Mouse (Mus musculus) splenic B cell, adult 2 months (primary cell): ENCODE data around the gene Pbx2.
"Not testable (repeated sequence)": the region's sequence is repeated elsewhere in the genome, so short reads cannot be mapped to it uniquely, and the experiment has no call there.

Experiments used
- DNase-seq: peaks from one replicate; pipeline ENCODE4 v3.0.0-alpha.2; 2011; ENCODE audit warnings: low read depth, low spot score
- H3K27me3 ChIP-seq: 2 replicates; pipeline ENCODE4 v1.6.1; 2012; ENCODE audit warnings: mild to moderate bottlenecking, low read length, moderate library complexity, mixed read lengths; ENCODE audit not compliant: control insufficient read depth, poor library complexity, insufficient read depth, severe bottlenecking
- H3K36me3 ChIP-seq: 2 replicates; pipeline ENCODE4 v1.6.1; 2012; ENCODE audit warnings: mild to moderate bottlenecking, low read length, moderate library complexity, mixed read lengths; ENCODE audit not compliant: control insufficient read depth, poor library complexity, insufficient read depth, severe bottlenecking

The Pbx2 gene

DNA sequence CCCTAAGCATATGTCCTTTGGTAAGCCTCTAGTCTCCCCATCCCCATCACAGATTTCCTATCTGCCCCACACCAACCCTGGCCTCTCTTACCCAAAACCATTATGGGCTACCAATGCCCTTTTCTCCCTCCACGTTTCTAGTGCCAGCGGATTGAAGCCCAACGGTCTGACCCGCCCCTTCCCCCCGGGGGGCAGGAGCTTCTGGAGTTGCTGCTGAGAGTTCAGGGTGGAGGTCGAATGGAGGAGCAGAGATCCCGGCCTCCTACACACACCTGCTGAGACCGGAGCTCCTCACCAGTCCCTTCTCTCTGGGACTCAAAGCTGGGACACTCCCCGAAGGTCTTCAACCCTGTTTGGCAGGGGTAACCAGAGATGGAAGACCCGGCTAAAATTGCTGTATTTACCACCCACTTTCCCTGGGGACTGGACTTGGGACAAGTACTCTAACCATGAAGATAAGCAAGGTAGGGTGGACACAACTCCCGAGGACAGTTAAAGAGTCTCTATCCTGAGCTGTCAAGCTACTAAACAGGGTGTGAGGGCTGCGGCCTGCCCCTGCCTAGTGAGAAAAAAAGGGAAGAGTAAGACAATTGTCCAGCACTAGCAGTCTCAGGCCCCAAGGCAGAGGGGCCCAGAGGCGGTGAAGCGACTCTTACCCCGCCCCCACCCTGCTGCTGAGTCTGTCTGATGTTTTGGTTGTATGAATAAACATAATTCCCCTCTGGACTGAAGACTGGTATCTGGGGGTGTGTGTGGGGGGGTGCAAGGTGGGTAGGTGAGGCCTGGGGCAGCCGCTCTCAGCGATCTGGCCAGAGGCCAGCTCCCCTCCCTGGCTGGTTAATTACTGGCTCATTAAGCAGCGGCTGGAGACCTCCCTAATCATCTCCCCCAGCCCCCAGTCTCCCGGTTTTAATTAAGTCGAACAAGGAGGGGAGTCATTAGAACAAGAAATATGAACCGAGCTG is at the start of gene Pbx2:
TSS of gene Pbx2 (plus strand) at position 238 of the 965 bp plus-strand sequence.
- peak; percentile 39 for DNase-seq
- peaks cover 8% of the 10 kb centered on the region for H3K36me3 ChIP-seq
- H3K27me3 ChIP-seq, result 0 out of 2 replicates have a peak, but pooled peaks cover 2% of the 10 kb centered on the region

DNA sequence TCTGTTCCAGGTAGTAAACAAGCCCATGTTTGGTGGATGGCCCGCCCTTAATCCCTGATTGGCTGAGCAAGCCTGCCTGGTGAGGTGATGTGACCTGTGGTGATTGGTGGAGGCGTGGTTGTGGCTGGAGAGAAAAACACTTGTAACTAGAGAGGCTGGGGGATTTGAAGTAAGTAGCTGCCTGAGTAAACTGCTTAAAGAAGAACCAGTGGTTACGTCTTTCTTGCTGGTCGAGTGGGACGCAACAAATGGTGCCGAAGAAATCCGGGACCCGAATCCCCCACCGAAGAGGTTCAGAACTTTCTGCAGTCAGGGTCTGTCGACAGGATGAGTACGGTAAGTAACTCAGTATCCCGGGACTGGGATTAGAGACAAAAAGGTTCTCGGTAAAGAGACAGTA is 47.5 kb upstream of the Pbx2 start:
- not testable (repeated sequence) for H3K27me3 ChIP-seq, DNase-seq, H3K36me3 ChIP-seq

DNA sequence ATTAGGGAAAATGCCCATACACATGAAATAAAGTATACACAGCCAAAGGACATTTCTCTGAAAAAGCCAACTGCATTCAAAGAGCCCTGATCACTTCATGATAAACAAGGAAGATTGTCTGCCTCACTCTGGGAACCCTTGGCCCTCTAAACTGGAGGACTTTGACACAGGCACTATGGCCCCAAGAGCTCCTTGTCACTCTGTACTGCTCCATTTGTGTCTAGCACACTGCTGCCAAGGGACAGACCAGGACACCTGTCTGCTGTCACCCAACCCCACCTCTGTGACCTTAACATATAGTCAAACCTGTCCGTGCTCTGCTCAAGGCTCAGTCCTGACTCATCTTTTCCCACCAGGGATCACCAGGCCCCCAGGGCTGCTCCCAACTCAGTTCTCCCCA is 44.3 kb upstream of the Pbx2 start:
- no peaks in the 10 kb centered on the region for H3K27me3 ChIP-seq
- no peak for DNase-seq

DNA sequence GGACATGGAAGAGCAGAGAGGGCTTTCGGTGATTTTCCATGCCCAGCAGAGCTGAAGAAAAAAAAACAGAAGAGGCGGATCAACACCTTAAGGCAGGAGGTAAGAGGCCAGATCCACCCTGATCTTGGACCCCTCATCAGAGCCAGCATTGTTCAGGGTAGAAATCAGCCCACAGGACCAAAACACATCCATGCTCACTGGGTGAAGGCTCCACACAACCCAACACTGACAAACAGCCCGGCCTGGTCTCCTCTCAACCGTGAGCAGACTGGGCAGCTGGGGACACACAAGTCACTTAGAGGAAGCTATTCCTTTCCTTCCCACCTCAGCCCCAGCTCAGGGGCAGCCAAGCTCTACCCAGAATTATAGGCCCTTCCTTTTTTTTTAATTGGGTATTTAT is 43.5 kb upstream of the Pbx2 start:
- H3K27me3 ChIP-seq, result no peaks in the 10 kb centered on the region
- no peak for DNase-seq
- H3K36me3 ChIP-seq, result no peaks in the 10 kb centered on the region

More for the DNA sequence above, 44.3 kb upstream of the Pbx2 start:
- H3K36me3 ChIP-seq, result no peaks in the 10 kb centered on the region

DNA sequence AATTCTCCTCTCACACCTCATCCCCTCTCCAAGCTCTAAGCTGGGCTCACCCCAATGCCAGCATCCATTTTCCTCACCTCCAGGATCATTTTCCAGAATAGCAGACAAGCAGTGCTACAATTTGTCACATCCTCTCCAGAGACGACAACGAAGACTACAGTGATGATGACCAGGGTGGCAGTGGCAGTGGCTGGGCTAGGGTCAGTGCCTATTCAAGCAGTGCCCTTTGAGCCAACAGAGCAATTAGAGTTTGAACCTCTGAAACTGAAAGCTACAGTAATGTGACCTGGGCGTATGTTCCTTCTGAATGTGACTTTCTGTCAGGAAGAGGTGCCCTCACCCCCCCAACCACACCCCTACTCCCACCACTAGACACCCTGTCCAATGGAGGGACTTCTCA is 41.9 kb upstream of the Pbx2 start:
- Histone ChIP-seq H3K27me3 (no peaks in the 10 kb centered on the region), H3K36me3 (no peaks in the 10 kb centered on the region)
- DNase-seq, result no peak

DNA sequence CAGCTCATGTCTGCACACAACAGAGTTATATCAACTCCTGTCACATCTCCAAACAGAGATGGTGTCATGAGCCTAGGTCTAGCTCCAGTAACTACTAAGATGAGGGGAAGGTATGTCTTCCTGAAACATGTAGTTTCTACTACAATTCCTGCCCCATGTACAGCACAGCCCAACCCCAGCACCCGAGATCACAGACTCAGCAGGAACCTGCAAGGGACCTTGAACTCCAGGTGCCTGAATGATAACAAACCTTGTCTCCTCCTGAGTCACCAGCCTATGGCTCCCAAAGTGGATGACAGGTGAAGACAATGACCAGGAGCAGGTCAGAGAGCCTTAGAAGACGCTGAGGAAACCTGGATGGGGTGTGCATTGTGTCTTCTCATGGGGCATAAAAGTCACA is 41.2 kb upstream of the Pbx2 start:
- no peak for DNase-seq
- Histone ChIP-seq H3K36me3 (no peaks in the 10 kb centered on the region), H3K27me3 (no peaks in the 10 kb centered on the region)

DNA sequence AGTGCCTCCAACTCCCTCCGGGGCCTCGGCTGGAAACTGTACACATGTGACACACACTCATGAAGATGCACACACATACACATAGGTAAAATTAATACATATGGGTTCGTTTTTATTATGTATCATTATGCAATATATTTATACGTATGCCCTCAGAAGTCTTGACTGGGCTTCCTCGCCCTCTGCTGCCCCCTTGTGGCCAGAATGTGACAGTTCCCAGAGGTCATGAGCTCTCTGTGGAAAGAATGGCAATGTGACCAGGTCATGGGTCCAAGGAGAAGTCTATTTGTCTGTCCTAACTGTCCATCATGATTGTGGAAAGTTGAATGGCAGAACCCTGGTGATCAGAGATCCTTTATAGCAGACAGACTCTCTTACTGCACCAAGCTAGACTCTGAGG is 35.6 kb upstream of the Pbx2 start:
- H3K27me3 ChIP-seq, result no peaks in the 10 kb centered on the region
- DNase-seq, result peak; percentile 89
- H3K36me3 ChIP-seq, result no peaks in the 10 kb centered on the region

DNA sequence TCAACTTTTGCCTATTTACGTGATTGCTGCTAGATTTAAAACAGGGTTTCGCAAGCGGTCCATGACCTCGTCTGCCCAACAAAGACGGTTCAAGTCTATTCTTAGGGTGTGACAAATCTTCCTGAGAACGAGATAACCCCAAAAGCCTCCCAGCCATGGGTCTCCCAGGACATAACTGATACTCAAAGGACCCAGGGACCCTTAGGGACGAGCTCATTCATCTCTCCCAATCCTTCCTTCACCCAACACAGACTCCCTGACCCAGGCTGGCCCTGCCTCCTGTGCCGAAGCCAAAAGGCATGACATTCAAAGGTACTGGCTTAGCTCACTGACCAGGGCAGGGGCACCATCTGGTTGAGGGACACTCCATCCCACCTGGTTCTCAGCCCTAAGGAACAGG is 34.7 kb upstream of the Pbx2 start:
- Histone ChIP-seq H3K36me3 (no peaks in the 10 kb centered on the region), H3K27me3 (no peaks in the 10 kb centered on the region; the same call in 1 of the 2 replicates)
- no peak for DNase-seq

DNA sequence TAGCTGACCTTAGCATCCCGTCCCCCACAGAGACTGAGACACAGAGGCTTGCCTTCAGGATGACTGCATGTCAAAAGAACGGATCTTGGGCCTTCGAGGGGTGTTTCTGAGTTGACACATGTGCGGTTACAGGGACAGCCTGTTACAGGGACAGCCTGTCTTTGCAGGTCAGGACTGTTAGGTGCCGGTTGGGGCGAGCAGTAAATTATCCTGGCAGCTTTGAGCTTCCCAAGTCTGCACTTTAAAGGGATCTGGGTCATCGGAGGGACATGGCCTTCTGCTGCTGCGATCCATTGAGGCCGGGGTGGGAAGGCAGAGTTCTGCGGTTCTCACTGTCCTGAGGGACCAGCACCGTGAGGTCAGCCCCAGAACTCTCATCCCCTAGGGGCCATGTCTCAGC is 33.7 kb upstream of the Pbx2 start:
- Histone ChIP-seq H3K36me3 (no peaks in the 10 kb centered on the region), H3K27me3 (no peaks in the 10 kb centered on the region; the same call in 1 of the 2 replicates)
- no peak for DNase-seq

DNA sequence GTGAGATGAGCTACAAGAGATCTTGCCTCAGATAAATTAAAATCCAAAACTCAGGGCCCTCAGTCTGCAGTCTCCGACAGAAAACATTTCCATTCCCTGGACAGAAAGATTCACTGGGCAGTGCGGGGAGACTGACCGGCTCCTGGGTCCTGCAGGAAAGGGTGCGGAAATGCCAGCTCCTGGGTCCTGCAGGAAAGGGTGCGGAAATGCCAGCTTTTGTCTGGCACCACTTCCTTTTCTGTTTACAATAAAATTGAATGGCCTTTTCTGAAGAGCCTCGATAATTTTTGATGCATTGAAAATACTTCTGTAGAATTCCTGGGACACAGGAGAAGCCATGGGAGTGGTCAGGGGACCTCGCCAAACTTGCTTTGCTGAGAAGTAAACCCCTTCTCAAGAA is 31.9 kb upstream of the Pbx2 start:
- Histone ChIP-seq H3K27me3 (no peaks in the 10 kb centered on the region; the same call in 1 of the 2 replicates), H3K36me3 (no peaks in the 10 kb centered on the region)
- DNase-seq, result no peak

DNA sequence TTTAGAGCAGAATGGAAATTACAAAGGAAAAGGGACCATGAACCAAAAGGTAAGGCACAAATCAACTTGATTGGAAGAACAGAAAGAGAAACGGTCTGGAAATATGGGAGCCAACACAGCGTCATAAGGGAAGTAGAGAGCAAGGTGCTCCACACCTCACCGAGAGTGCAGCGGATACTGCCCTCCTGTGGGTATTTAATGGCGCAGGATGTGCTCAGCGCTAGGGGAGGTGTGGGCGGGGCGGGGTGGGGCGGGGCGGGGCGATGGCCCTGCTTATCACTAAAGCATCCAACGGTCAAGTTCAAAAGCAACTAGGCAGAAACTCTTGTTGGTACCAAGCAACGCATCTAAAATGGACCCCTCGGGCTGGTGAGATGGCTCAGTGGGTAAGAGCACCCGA is 31.2 kb upstream of the Pbx2 start:
- peak; percentile 68 for DNase-seq
- Histone ChIP-seq H3K36me3 (no peaks in the 10 kb centered on the region), H3K27me3 (no peaks in the 10 kb centered on the region; the same call in 1 of the 2 replicates)

DNA sequence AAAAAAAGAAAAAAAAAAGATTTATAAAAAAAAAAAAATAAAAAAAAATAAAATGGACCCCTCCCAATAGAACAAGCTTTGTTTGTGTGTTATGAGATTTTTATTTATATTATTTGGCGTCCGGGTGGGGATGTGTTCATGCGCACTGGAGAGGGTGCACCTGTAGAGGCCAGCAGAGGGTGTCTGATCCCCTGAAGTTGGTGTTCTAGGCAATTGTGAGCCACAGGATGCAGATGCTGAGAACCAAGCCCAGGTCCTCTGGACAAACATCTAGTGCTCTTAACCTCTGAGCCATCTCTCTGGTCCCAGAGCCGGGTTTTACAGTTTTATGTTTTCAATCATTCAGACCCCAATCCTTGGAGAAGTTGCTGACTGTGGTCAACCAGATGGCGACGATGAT is 30.6 kb upstream of the Pbx2 start:
- DNase-seq, result peak; percentile 31
- Histone ChIP-seq H3K27me3 (no peaks in the 10 kb centered on the region; the same call in 1 of the 2 replicates), H3K36me3 (no peaks in the 10 kb centered on the region)

DNA sequence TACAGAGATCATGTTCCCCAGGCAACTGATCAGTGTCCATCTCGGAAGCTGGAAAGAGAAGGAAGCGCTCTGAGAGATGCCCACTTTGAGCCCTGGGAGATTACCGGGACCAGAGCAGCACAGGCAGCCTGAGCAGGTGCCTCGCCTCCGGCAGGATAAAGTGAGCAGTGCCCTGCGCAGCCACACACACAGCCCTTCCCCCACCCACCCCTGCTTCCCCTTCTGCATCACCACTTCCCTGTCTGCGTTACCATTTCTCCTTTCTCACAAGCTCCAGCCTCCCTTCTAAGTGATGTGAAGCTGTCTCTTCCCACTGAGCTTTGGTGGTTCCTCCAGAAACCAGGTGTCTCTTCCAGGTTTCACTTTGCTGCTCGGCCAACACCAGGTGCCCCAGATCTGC is 29.9 kb upstream of the Pbx2 start:
- no peaks in the 10 kb centered on the region; the same call in 1 of the 2 replicates for H3K27me3 ChIP-seq
- peak; percentile 85 for DNase-seq
- no peaks in the 10 kb centered on the region for H3K36me3 ChIP-seq

DNA sequence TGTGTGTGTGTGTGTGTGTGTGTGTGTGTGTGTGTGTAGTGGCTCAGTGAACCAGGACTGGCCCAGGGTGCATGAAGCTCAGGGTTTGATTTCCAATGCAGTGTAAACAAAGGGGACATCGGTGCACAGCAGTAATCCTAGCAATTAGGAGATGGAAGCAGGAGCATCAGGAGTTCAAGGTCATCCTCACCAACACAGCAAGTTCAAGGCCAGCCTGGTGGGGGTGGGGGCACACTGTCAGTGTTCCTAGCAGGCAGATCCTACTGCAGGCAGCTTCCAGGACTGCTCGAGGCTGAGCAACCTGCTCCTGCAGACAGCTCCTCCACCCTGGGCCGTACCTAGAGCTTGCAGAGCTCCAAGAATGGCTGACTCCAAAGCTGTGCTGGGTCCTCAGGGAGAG is 28.5 kb upstream of the Pbx2 start:
- Histone ChIP-seq H3K27me3 (no peaks in the 10 kb centered on the region; the same call in 1 of the 2 replicates), H3K36me3 (no peaks in the 10 kb centered on the region)
- DNase-seq, result no peak

DNA sequence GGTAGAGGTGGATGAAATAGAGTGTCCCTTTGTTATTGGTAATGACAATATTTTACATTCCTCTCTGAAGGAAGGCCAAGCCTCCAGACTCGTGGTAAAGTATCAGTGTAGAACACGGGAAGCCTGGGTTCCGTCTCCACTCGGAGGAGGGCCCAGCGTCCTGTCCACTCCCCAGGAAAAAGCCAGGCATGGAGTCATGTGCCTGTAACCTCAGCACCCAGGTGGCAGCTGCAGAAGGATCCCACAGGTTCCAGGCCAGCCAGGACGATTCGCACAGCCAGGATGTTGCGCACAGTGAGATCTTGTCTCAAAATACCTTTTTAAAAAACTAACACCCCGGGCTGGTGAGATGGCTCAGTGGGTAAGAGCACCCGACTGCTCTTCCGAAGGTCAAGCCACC is 27.7 kb upstream of the Pbx2 start:
- DNase-seq, result no peak
- no peaks in the 10 kb centered on the region; the same call in 1 of the 2 replicates for H3K27me3 ChIP-seq
- H3K36me3 ChIP-seq, result no peaks in the 10 kb centered on the region
